19 mouse cellular contexts compared by ENCODE assay signal in the genomic region with DNA sequence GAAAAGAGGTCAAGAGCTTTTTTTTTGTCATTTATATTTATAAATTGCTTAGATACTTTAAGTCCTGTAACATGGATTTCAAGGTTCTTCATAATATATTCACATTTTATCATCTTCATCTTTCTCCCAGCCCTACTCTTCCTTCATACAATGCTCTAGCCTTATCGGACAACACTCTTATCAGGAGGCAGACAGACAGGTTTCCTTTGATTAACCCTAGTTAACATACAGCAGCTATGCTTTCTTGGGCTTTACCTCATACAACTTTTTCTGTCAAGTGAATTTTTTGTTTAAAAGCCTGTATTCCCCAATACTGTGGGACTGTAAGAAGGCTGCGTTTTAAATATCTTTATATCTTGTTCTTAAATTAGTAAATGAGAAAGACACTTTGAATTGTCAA.
"Had no signal": no experiment of that assay in that cellular context is flagged by ENCODE, and none has a peak within 500 bp of the region (broad histone marks: within the 10 kb centered on the region; RNA-seq: fewer than 3 reads in every experiment).

No protein-coding gene starts in this region.

- H3K9me3 ChIP-seq: embryonic facial prominence, embryonic 10.5 days; embryonic facial prominence, embryonic 12.5 days; embryonic facial prominence, embryonic 13.5 days; embryonic facial prominence, embryonic 15.5 days; forebrain, embryonic 10.5 days; forebrain, embryonic 12.5 days; forebrain, embryonic 13.5 days; forebrain, embryonic 15.5 days had no signal

- H3K36me3 ChIP-seq: embryonic facial prominence, embryonic 10.5 days; embryonic facial prominence, embryonic 12.5 days; embryonic facial prominence, embryonic 15.5 days; forebrain, embryonic 10.5 days; forebrain, embryonic 12.5 days; forebrain, embryonic 15.5 days had no signal

- H3K4me2 ChIP-seq: embryonic facial prominence, embryonic 12.5 days; embryonic facial prominence, embryonic 13.5 days; embryonic facial prominence, embryonic 15.5 days; forebrain, embryonic 12.5 days; forebrain, embryonic 13.5 days; forebrain, embryonic 15.5 days had no signal

- DNase-seq: cerebellum, postnatal 14 days; cerebellum, postnatal 36 days; embryo, embryonic 11 days; forebrain, postnatal 0 days; gastrocnemius, postnatal 10 days; gastrocnemius, postnatal 25 days; gastrocnemius, postnatal 36 days had no signal

- H3K27ac ChIP-seq: embryonic facial prominence, embryonic 10.5 days; embryonic facial prominence, embryonic 12.5 days; embryonic facial prominence, embryonic 13.5 days; forebrain, embryonic 10.5 days; forebrain, embryonic 12.5 days; forebrain, embryonic 13.5 days; forebrain, embryonic 15.5 days; gastrocnemius, adult 2 months; heart, adult 2 months had no signal

- H3K4me3 ChIP-seq: embryonic facial prominence, embryonic 12.5 days; embryonic facial prominence, embryonic 13.5 days; embryonic facial prominence, embryonic 15.5 days; forebrain, embryonic 12.5 days; forebrain, embryonic 13.5 days; forebrain, embryonic 15.5 days; gastrocnemius, adult 2 months; heart, adult 2 months had no signal

- H3K9ac ChIP-seq: embryonic facial prominence, embryonic 12.5 days; embryonic facial prominence, embryonic 13.5 days; embryonic facial prominence, embryonic 15.5 days; forebrain, embryonic 12.5 days; forebrain, embryonic 13.5 days; forebrain, embryonic 15.5 days; forebrain, postnatal 0 days had no signal

- H3K27me3 ChIP-seq: embryonic facial prominence, embryonic 12.5 days; embryonic facial prominence, embryonic 13.5 days; embryonic facial prominence, embryonic 15.5 days; forebrain, embryonic 12.5 days; forebrain, embryonic 13.5 days; forebrain, embryonic 15.5 days had no signal

- ATAC-seq: forebrain, embryonic 13.5 days; forebrain, embryonic 14.5 days; forebrain, embryonic 15.5 days; forebrain, embryonic 16.5 days; forebrain, postnatal 0 days had no signal
